Mouse (Mus musculus): ENCODE measurements around the gene Olfr191. TPM values are rescaled to one million over a fixed set of nuclear protein-coding genes. Genes with fewer than 3 reads are reported as not detected.
"Not testable (repeated sequence)": the region's sequence is repeated elsewhere in the genome, so short reads cannot be mapped to it uniquely, and the experiment has no call there.

Olfr191 gene
- not detected in 2 replicates for polyA plus RNA-seq (2015; fragmentation: Nextera tagmentation; extraction: Ambion mirVana)

DNA sequence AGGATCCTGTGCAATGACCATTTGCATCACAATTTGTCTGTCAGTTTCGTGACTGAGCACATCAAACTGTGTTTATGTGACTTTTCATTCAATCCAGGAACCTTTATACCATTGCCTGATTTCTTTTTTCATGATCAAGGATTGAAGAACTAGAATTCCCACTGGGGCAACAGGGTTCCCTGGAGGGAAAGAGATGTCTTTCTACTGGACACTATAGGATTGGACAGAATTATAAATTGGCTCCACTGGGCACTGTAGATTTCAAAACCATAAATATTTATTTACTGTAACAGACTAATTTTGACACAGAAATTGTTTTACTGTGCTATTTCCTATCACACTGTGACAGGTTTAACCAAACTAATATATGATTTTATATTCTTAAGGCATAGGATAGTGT, at the start of gene Olfr191:
Gene Olfr191, minus strand, starts transcription at position 101 of the 400 bp plus-strand sequence.
- not testable (repeated sequence) for H3K9ac ChIP-seq; H3K9me3 ChIP-seq (replicated peaks); H3K4me3 ChIP-seq (replicated peaks); H3K27me3 ChIP-seq; H3K27ac ChIP-seq; H3K36me3 ChIP-seq; H3K4me2 ChIP-seq; H3K4me1 ChIP-seq; ATAC-seq (replicated peaks; ENCODE audit: low FRiP score)
- 52% methylated on average over 1 of the region's 1 CpGs for WGBS

DNA sequence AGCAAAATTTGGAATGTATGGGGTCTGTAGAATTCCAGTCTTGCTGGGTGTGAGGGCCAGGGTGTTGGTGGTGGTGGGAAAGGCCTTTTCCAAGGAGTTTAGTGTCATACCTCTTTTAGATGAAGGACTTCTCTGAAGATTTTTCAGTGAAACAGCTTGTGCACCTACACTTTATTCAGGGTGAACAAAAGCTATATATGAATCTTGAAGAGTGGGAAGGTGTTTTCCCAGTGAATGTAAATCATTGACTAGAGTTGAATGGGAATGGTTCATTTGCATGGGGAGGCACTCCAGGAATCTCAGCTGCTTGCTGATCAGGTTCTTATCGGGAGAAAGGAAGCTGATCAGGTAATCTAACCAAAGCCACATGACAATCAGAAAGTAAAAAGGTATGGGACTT, 41.1 kb upstream of the Olfr191 start:
- Histone ChIP-seq H3K4me2 (no peak overlapping the region), H3K27me3 (no peaks in the 10 kb centered on the region), H3K4me1 (no peaks in the 10 kb centered on the region), H3K9ac (no peak overlapping the region), H3K9me3 (replicated peaks) (no peaks in the 10 kb centered on the region), H3K27ac (no peak overlapping the region), H3K36me3 (no peaks in the 10 kb centered on the region), H3K4me3 (replicated peaks) (no peak overlapping the region)
- 91% methylated on average over 1 of the region's 1 CpGs for whole genome bisulfite sequencing
- ATAC-seq (replicated peaks; ENCODE audit: low FRiP score), result no peak

DNA sequence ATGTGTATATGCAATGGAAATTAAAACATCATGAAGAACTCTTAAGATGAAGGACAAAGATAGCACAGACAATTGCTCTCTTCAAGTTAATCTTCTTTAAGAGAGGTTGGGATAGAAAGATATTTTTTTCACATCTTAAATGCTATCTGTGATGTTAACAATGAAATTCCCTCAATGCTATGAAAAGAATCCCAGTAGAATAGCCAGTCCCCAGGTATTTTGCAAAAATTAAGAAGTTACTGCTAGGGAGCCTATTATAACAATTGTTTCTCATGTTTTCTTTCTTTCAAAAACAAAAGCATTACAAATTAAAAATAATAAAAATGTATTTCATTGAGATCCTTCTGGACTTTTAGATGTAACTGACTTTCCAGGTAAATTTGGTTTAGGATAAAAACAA, 31.3 kb upstream of the Olfr191 start, which contains the start of gene Olfr194:
Gene Olfr194, minus strand, starts transcription at position 101 of the 400 bp plus-strand sequence.
- H3K4me2 ChIP-seq, result no peak within 1 kb of the TSS
- ATAC-seq (replicated peaks; ENCODE audit: low FRiP score), result no peak
- no peak within 1 kb of the TSS for H3K9ac ChIP-seq
- H3K27ac ChIP-seq, result no peak within 1 kb of the TSS
- no peaks in the 10 kb centered on the region for H3K36me3 ChIP-seq
- H3K27me3 ChIP-seq, result no peaks in the 10 kb centered on the region
- no peak within 1 kb of the TSS for H3K4me3 ChIP-seq (replicated peaks)
- H3K4me1 ChIP-seq, result no peaks in the 10 kb centered on the region
- H3K9me3 ChIP-seq (replicated peaks), result 0 out of 2 replicates have a peak, but pooled peaks cover 2% of the 10 kb centered on the region

DNA sequence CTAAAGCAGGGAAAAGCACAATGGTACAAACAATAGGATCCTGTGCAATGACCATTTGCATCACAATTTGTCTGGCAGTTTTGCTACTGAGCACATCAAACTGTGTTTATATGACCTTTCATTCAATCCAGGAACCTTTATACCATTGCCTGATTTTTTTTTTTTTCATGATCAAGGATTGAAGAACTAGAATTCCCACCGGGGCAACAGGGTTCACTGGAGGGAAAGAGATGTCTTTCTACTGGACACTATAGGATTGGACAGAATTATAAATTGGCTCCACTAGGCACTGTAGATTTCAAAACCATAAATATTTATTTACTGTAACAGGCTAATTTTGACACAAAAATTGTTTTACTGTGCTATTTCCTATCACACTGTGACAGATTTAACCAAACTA, 22.2 kb upstream of the Olfr191 start, which contains the start of gene Olfr193:
Gene Olfr193, minus strand, starts transcription at position 101 of the 400 bp plus-strand sequence.
- Histone ChIP-seq H3K9me3 (replicated peaks) (0 out of 2 replicates have a peak, but pooled peaks cover 2% of the 10 kb centered on the region), H3K9ac (no peak within 1 kb of the TSS)

DNA sequence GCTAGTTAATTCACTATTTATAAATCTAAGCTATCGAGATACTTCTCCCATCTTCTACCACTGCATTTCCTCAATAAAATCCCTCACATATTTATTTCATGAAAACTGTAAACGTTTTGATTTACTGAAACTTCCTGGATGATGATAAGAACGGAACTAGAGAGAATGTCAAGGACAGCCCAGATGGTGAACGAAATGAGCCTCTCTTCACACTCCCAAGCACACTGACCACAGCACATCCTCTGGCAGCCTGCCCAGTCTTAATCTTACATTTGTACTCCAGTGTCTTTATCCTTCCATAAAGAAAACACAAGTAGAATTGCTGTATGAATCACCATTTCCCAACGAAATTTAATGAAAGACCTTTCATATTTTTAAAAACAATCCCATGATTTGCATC, 18.9 kb upstream of the Olfr191 start:
- WGBS, result 52% methylated on average over 5 of the region's 5 CpGs
- not testable (repeated sequence) for H3K27me3 ChIP-seq, H3K4me1 ChIP-seq

More for the DNA sequence above, 22.2 kb upstream of the Olfr191 start, which contains the start of gene Olfr193:
- WGBS, result 86% methylated on average over 1 of the region's 1 CpGs
- no peak within 1 kb of the TSS for H3K27ac ChIP-seq
- H3K4me1 ChIP-seq, result no peaks in the 10 kb centered on the region
- H3K36me3 ChIP-seq, result no peaks in the 10 kb centered on the region
- no peak within 1 kb of the TSS for H3K4me3 ChIP-seq (replicated peaks)
- H3K27me3 ChIP-seq, result no peaks in the 10 kb centered on the region
- ATAC-seq (replicated peaks; ENCODE audit: low FRiP score), result no peak
- H3K4me2 ChIP-seq, result no peak within 1 kb of the TSS

DNA sequence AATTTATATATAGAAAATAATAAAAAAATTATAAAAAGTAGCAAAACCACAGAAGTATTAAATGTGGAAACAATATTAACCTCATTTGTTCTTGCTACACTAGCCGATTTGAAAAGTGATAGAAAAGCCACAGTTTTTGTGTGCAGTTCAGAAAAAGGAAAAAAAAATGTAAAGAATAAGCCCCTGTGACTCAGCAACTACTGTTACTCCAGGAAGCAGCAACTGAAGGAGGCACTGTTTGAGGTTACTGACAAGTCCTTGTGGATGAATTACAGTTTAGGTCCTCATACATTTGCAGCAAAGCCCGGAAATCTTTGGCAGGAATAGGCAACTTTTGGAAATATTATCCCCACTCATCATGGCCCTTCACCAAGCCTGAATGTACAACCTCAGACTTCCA, 15.7 kb upstream of the Olfr191 start:
- no peak for ATAC-seq (replicated peaks; ENCODE audit: low FRiP score)
- H3K27ac ChIP-seq, result no peak overlapping the region
- no peaks in the 10 kb centered on the region for H3K4me1 ChIP-seq
- no peak overlapping the region for H3K9ac ChIP-seq
- H3K27me3 ChIP-seq, result no peaks in the 10 kb centered on the region
- no peak overlapping the region for H3K4me2 ChIP-seq
- no peaks in the 10 kb centered on the region for H3K36me3 ChIP-seq
- H3K4me3 ChIP-seq (replicated peaks), result no peak overlapping the region
- 79% methylated on average over 2 of the region's 2 CpGs for WGBS
- no peaks in the 10 kb centered on the region for H3K9me3 ChIP-seq (replicated peaks)

More for the DNA sequence above, 18.9 kb upstream of the Olfr191 start:
- not testable (repeated sequence) for ATAC-seq (replicated peaks; ENCODE audit: low FRiP score); H3K4me2 ChIP-seq; H3K9me3 ChIP-seq (replicated peaks); H3K27ac ChIP-seq; H3K4me3 ChIP-seq (replicated peaks); H3K9ac ChIP-seq; H3K36me3 ChIP-seq

DNA sequence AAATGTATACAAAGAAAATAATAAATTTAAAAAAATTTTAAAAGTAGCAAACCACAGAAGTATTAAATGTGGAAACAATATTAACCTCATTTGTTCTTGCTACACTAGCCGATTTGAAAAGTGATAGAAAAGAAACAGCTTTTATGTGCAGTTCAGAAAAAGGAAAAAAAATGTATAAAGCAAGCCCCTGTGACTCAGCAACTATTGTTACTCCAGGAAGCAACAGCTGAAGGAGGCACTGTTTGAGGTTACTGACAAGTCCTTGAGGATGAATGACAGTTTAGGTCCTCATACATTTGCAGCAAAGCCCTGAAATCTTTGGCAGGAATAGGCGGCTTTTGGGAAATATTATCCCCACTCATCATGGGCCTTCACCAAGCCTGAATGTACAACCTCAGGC, 8.5 kb downstream of the Olfr191 start:
- H3K9me3 ChIP-seq (replicated peaks); ATAC-seq (replicated peaks; ENCODE audit: low FRiP score); H3K27ac ChIP-seq; H3K36me3 ChIP-seq; H3K4me1 ChIP-seq; H3K9ac ChIP-seq; H3K4me2 ChIP-seq; H3K4me3 ChIP-seq (replicated peaks); H3K27me3 ChIP-seq: not testable (repeated sequence)
- 76% methylated on average over 2 of the region's 2 CpGs for WGBS

DNA sequence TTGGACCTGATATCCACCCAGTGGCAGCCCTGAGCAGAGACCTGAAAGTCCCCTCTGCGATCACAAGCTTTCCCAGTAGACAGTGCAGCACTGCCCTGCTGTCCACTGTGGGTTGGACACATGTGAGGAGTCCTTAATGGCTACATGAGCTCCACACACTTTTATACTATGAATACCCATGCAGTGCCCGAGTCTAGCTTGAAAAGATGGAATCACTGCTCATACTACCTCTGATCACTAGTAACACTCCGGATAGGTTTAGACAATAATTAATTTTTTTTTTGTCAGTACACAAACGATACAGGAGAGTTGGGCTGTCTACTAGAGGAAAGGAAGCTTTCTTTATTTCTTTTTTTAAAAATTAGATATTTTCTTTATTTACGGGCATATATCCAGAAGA, 11.7 kb downstream of the Olfr191 start, which contains the start of gene Olfr190:
Gene Olfr190, minus strand, starts transcription at position 101 of the 400 bp plus-strand sequence.
- Histone ChIP-seq H3K36me3 (no peaks in the 10 kb centered on the region), H3K27me3 (no peaks in the 10 kb centered on the region), H3K4me2 (no peak within 1 kb of the TSS), H3K9me3 (replicated peaks) (no peaks in the 10 kb centered on the region), H3K9ac (no peak within 1 kb of the TSS), H3K4me1 (no peaks in the 10 kb centered on the region), H3K4me3 (replicated peaks) (no peak within 1 kb of the TSS), H3K27ac (no peak within 1 kb of the TSS)
- 82% methylated on average over 5 of the region's 5 CpGs for WGBS
- ATAC-seq (replicated peaks; ENCODE audit: low FRiP score), result no peak

DNA sequence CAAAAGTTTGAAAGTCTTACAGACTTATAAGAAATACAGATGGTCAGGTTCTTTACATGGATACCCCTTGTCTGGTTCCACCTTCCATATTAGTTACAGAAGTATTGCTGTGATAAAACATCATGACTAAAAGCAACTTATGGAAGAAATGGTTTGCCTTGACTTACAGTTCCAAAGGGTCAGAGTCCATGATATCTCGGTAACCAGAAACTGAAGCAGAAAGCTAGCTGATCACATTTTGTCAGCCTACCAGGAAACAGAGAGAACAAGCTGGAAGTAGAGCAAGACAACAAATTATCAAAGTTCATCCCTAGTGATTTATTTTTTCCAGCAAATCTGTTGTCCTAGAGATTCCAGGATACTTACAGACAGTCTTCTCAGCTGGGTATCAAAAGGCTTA, 16.1 kb downstream of the Olfr191 start:
- H3K4me3 ChIP-seq (replicated peaks), result no peak overlapping the region
- H3K27me3 ChIP-seq, result no peaks in the 10 kb centered on the region
- no peak overlapping the region for H3K27ac ChIP-seq
- H3K4me2 ChIP-seq, result no peak overlapping the region
- H3K36me3 ChIP-seq, result no peaks in the 10 kb centered on the region
- 79% methylated on average over 1 of the region's 1 CpGs for WGBS
- no peak overlapping the region for H3K9ac ChIP-seq
- no peak for ATAC-seq (replicated peaks; ENCODE audit: low FRiP score)
- H3K4me1 ChIP-seq, result no peaks in the 10 kb centered on the region
- no peaks in the 10 kb centered on the region for H3K9me3 ChIP-seq (replicated peaks)

DNA sequence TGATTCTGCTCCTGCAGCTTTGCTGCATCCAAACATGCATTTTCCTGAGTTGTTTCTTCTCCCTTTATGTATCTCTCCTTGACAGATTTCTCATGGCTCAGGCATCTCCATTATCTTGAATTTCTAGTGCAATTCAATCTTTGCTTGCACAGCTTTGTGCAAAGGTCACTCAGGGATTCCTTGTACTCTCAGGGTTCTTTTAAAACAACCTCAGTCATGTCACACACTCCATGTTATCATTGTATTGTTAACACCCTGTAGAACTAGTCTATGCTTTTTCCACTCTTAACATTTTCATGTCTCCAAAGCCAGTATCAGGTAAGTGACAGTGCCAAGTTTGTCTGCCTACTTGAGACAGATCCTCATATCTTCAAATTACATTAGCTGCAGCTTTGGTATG, 17.9 kb downstream of the Olfr191 start:
- Histone ChIP-seq H3K27ac (no peak overlapping the region), H3K36me3 (no peaks in the 10 kb centered on the region), H3K4me3 (replicated peaks) (no peak overlapping the region), H3K4me2 (no peak overlapping the region), H3K9ac (no peak overlapping the region), H3K4me1 (no peaks in the 10 kb centered on the region), H3K27me3 (no peaks in the 10 kb centered on the region), H3K9me3 (replicated peaks) (no peaks in the 10 kb centered on the region)
- ATAC-seq (replicated peaks; ENCODE audit: low FRiP score), result no peak

DNA sequence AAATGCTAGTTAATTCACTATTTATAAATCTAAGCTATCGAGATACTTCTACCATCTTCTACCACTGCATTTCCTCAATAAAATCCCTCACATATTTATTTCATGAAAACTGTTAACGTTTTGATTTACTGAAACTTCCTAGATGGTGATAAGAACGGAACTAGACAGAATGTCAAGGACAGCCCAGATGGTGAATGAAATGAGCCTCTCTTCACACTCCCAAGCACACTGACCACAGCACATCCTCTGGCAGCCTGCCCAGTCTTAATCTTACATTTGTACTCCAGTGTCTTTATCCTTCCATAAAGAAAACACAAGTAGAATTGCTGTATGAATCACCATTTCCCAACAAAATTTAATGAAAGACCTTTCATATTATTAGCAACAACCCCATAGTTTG, 27.2 kb downstream of the Olfr191 start:
- not testable (repeated sequence) for H3K36me3 ChIP-seq; H3K4me2 ChIP-seq; H3K9me3 ChIP-seq (replicated peaks); ATAC-seq (replicated peaks; ENCODE audit: low FRiP score); H3K9ac ChIP-seq; H3K27me3 ChIP-seq; H3K27ac ChIP-seq; H3K4me3 ChIP-seq (replicated peaks); H3K4me1 ChIP-seq
- 68% methylated on average over 3 of the region's 3 CpGs for WGBS

DNA sequence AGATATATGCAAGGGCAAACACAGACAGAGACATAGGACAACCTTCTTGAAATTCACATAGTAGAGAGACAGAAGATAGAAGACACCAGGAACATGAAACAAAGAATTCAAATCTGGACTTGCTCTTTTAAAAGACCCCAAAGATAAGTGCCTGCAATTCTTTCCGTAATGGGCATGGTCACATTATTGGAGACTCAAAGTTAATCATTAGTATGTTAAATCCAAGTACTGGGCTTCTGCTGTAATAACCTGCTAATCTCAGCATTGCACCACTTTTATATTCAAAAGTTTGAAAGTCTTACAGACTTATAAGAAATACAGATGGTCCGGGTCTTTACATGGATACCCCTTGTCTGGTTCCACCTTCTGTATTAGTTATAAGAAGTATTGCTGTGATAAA, 40.3 kb downstream of the Olfr191 start:
- ATAC-seq (replicated peaks; ENCODE audit: low FRiP score); H3K4me3 ChIP-seq (replicated peaks); H3K4me1 ChIP-seq; H3K36me3 ChIP-seq; H3K4me2 ChIP-seq; H3K27ac ChIP-seq; H3K9ac ChIP-seq; H3K9me3 ChIP-seq (replicated peaks); H3K27me3 ChIP-seq: not testable (repeated sequence)
- 90% methylated on average over 2 of the region's 2 CpGs for WGBS

DNA sequence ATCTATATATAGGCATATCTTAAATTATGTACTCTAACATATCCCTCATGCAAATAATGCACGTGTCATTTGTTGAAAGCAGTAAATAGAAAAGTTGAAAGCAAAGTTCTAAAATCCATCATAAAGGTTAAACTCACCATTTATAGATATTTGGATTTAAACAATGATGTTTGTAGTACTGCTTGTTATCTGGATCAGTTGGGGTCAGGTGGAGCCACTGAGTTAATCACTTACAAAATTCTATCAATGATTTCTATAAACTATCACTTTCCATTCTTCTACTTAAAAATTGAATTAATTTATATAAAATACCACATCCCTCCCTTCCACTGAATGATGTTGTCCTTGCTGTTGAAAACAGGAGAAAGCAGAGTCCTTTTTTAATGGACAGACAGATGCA, 40.8 kb downstream of the Olfr191 start:
- H3K9ac ChIP-seq, result no peak overlapping the region
- H3K4me3 ChIP-seq (replicated peaks), result no peak overlapping the region
- H3K36me3 ChIP-seq, result no peaks in the 10 kb centered on the region
- no peaks in the 10 kb centered on the region for H3K4me1 ChIP-seq
- no peaks in the 10 kb centered on the region for H3K27me3 ChIP-seq
- no peak overlapping the region for H3K4me2 ChIP-seq
- no peaks in the 10 kb centered on the region for H3K9me3 ChIP-seq (replicated peaks)
- WGBS, result 83% methylated on average over 1 of the region's 1 CpGs
- no peak for ATAC-seq (replicated peaks; ENCODE audit: low FRiP score)
- no peak overlapping the region for H3K27ac ChIP-seq
